Mouse (Mus musculus) midbrain, embryonic 16.5 days (tissue): ENCODE measurements at regions not wholly inside any gene's neighbourhood (a gene's known extent, or its start where the extent isn't known, plus 50 kb on each side); places are given as distances from the start of the nearest gene placed in this dataset.

Source experiments
- ATAC-seq: fragments of 200-750 bp; cut with Nextera tagmentation; 2 replicates; pipeline ENCODE4 v1.8.0; 2017; ENCODE audit warnings: moderate TSS enrichment
- H3K27ac ChIP-seq: fragments of 300-500 bp; sonication (generic); 2 replicates; pipeline ENCODE4 v1.5.1; 2014; ENCODE audit warnings: mild to moderate bottlenecking, low read length, mixed read lengths
- H3K27me3 ChIP-seq: fragments of 300-500 bp; sonication (generic); 2 replicates; pipeline ENCODE4 v1.6.1; 2014; ENCODE audit warnings: low read depth, low read length, mixed read lengths; ENCODE audit not compliant: control insufficient read depth, insufficient read depth
- H3K36me3 ChIP-seq: fragments of 300-500 bp; sonication (generic); 2 replicates; pipeline ENCODE4 v1.6.1; 2014; ENCODE audit warnings: mild to moderate bottlenecking, low read length, moderate library complexity, mixed read lengths; ENCODE audit not compliant: control insufficient read depth, insufficient read depth
- H3K4me1 ChIP-seq: fragments of 300-500 bp; sonication (generic); 2 replicates; pipeline ENCODE4 v1.6.1; 2014; ENCODE audit warnings: mild to moderate bottlenecking, low read length, mixed read lengths; ENCODE audit not compliant: control insufficient read depth, insufficient read depth
- H3K4me2 ChIP-seq: fragments of 300-500 bp; sonication (generic); 2 replicates; pipeline ENCODE4 v1.6.1; 2014; ENCODE audit warnings: mild to moderate bottlenecking, low read length, mixed read lengths
- H3K4me3 ChIP-seq: fragments of 300-500 bp; sonication (generic); 2 replicates; pipeline ENCODE4 v1.5.1; 2014; ENCODE audit warnings: low read depth, mild to moderate bottlenecking, low read length, moderate library complexity, mixed read lengths
- H3K9ac ChIP-seq: fragments of 300-500 bp; sonication (generic); 2 replicates; pipeline ENCODE4 v1.6.1; 2014; ENCODE audit warnings: low read depth, low read length, mixed read lengths
- H3K9me3 ChIP-seq: fragments of 300-500 bp; sonication (generic); replicated peaks from 2 replicates; pipeline ENCODE4 v1.6.1; 2014; ENCODE audit warnings: mild to moderate bottlenecking, low read length, mixed read lengths; ENCODE audit not compliant: control insufficient read depth, poor library complexity, severe bottlenecking
- WGBS: fragments of 180-500 bp; shearing (Covaris S2); extraction: QIAGEN DNeasy Blood & Tissue Kit; methylation state at CpG from one replicate; pipeline ENCODE4 v1.1.7; 2014; 5-methylcytosine and 5-hydroxymethylcytosine counted together

DNA sequence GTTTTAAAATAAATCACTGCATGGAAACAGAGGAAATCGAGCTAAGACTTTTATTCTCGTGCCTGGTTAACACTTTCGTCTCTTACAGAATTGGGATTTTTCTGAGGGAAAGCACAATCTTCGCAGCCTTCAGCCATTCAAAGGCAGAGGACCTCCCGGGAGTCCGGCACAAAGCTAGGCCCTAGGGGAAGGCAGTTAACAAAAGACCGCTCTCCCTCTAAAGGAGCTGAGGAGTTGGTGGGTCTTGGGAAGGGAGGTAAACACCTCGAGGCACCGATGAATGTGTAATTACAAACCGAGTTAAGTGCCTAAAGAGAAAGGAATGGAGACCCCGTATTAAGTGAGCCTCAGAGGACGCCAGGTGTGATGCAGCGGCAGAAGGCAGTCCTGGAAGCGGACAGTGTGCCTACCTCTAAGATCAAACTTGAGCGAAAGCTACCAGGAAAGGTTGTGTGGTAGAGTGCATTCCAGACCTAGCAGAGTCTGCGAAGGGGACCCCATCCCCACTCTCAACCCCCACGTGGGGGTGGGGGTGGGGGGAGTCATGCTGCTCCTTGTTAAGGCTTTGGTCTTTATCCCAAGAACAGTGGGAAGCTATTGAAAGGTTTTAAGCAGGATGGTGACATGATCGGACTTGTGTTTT is 58.9 kb upstream of the Efna5 start:
- H3K4me2 ChIP-seq: peak overlapping the region; percentile 44
- H3K36me3 ChIP-seq: no peaks in the 10 kb centered on the region
- H3K9ac ChIP-seq: 0 out of 2 replicates have a peak overlapping the region, but pooled peaks have one; percentile 7
- peaks cover 11% of the 10 kb centered on the region for H3K4me1 ChIP-seq
- WGBS: 5% methylated on average over 18 of the region's 18 CpGs
- no peaks in the 10 kb centered on the region for H3K27me3 ChIP-seq
- no peak overlapping the region for H3K27ac ChIP-seq
- peak overlapping the region; percentile 14; the same call in 1 of the 2 replicates for H3K4me3 ChIP-seq
- H3K9me3 ChIP-seq: no peaks in the 10 kb centered on the region
- no peak for ATAC-seq

DNA sequence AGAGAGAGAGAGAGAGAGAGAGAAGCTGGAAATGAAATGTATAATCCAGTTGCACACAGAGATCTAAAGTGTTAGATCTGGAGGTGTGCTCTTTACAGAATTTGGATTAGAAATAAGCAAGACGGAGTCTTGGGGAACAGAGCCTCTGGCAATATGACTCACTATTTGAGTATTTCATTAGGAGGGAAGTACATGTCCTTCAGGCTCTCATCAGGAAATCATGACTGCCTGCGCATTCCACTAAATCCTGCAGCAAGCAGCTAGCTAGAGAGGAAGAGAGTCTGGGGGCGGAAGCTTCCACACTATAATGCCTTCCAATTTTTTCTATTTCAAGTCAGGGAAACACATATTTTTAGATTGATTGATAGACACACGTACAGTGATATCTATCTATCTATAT is 58.1 kb upstream of the Efna5 start:
- Histone ChIP-seq H3K9ac (no peak overlapping the region), H3K4me1 (peaks cover 11% of the 10 kb centered on the region), H3K4me3 (no peak overlapping the region), H3K27me3 (no peaks in the 10 kb centered on the region), H3K36me3 (no peaks in the 10 kb centered on the region), H3K27ac (no peak overlapping the region), H3K9me3 (no peaks in the 10 kb centered on the region), H3K4me2 (no peak overlapping the region)
- 49% methylated on average over 4 of the region's 4 CpGs for WGBS
- ATAC-seq: no peak
